In the genomic region with DNA sequence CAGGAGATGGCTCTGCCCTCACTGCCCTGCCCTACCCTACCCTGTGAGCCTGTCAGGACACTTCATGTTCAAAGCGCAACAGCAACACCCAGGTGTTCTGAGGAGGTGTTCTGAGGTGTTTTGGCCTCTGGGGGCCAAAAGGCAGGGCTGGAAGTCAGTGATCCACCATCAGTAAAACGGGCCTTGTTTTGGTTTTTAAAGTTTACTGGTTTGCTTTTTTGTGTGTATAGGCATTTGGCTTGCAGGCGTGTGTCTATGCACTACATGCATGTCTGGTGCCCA, we compare ENCODE assay signal across 10 mouse cellular contexts. TPM values are rescaled to one million over a fixed set of nuclear protein-coding genes. Genes with fewer than 3 reads are reported as not detected.
A peak's percentile ranks its signal among the peaks of the same experiment; 100 is the strongest.
DNase-seq lines count a peak whose midpoint lies in the region; ATAC-seq lines count a peak whose summit lies in the region.
"Had no signal": no experiment of that assay in that cellular context is flagged by ENCODE, and none has a peak within 500 bp of the region (broad histone marks: within the 10 kb centered on the region; RNA-seq: fewer than 3 reads in every experiment).

No protein-coding gene starts in this region.

- H3K27me3 ChIP-seq in hindbrain, embryonic 10.5 days (ENCODE audit: insufficient read depth, poor library complexity, severe bottlenecking): no peaks in the 10 kb centered on the region
- no peaks in the 10 kb centered on the region for H3K27me3 ChIP-seq in hindbrain, embryonic 11.5 days (ENCODE audit: control insufficient read depth, insufficient read depth, low read length)
- H3K27me3 ChIP-seq in hindbrain, embryonic 13.5 days: no peaks in the 10 kb centered on the region
- no peaks in the 10 kb centered on the region for H3K27me3 ChIP-seq in midbrain, embryonic 11.5 days (ENCODE audit: control insufficient read depth, insufficient read depth, low read length)

- H3K36me3 ChIP-seq in hindbrain, embryonic 10.5 days: no peaks in the 10 kb centered on the region
- no peaks in the 10 kb centered on the region for H3K36me3 ChIP-seq in hindbrain, embryonic 11.5 days (ENCODE audit: control insufficient read depth, insufficient read depth, low read length)
- no peaks in the 10 kb centered on the region for H3K36me3 ChIP-seq in hindbrain, embryonic 13.5 days
- no peaks in the 10 kb centered on the region for H3K36me3 ChIP-seq in midbrain, embryonic 11.5 days (ENCODE audit: control insufficient read depth, insufficient read depth, low read length)

- H3K4me3 ChIP-seq in hindbrain, embryonic 10.5 days: peak overlapping the region; percentile 37
- no peak overlapping the region for H3K4me3 ChIP-seq in hindbrain, embryonic 11.5 days (ENCODE audit: low read depth, low read length)
- H3K4me3 ChIP-seq in hindbrain, embryonic 13.5 days: no peak overlapping the region
- H3K4me3 ChIP-seq in midbrain, embryonic 11.5 days (ENCODE audit: low read depth, low read length): no peak overlapping the region

- intact Hi-C loops in left cerebral cortex, postnatal 10 days (cut with DNase I): no loop called here

- H3K4me1 ChIP-seq in hindbrain, embryonic 10.5 days (replicated peaks): peaks cover 5% of the 10 kb centered on the region; the same call in 1 of the 2 replicates
- H3K4me1 ChIP-seq in hindbrain, embryonic 11.5 days (replicated peaks; ENCODE audit: control insufficient read depth, insufficient read depth, low read length): no peaks in the 10 kb centered on the region
- H3K4me1 ChIP-seq in hindbrain, embryonic 13.5 days (replicated peaks): peaks cover 8% of the 10 kb centered on the region
- H3K4me1 ChIP-seq in midbrain, embryonic 11.5 days (ENCODE audit: control insufficient read depth, insufficient read depth, low read length): peaks cover 2% of the 10 kb centered on the region; the same call in 1 of the 2 replicates

- ATAC-seq in hindbrain, embryonic 11.5 days (ENCODE audit: low FRiP score): no peak
- 0 out of 2 replicates have a peak, but pooled peaks have one; percentile 17 for ATAC-seq in hindbrain, embryonic 13.5 days (ENCODE audit: low FRiP score)
- peak; percentile 44; the same call in 1 of the 2 replicates for ATAC-seq in midbrain, embryonic 11.5 days (ENCODE audit: low FRiP score)

- H3K9me3 ChIP-seq in hindbrain, embryonic 10.5 days: no peaks in the 10 kb centered on the region
- H3K9me3 ChIP-seq in hindbrain, embryonic 11.5 days (ENCODE audit: control insufficient read depth, low read length): no peaks in the 10 kb centered on the region
- H3K9me3 ChIP-seq in hindbrain, embryonic 13.5 days: no peaks in the 10 kb centered on the region
- H3K9me3 ChIP-seq in midbrain, embryonic 11.5 days (ENCODE audit: control insufficient read depth, low read length): no peaks in the 10 kb centered on the region

- DNase-seq in hindbrain, embryonic 10.5 days (ENCODE audit: low spot score): no peak
- no peak for DNase-seq in hindbrain, embryonic 11.5 days (ENCODE audit: low spot score)
- peak; percentile 23 for DNase-seq in R1 (ENCODE audit: low read depth, low spot score)
- DNase-seq in midbrain, embryonic 11.5 days (ENCODE audit: low spot score, missing footprints): no peak
- DNase-seq in layer of hippocampus, adult 18-20 months (ENCODE audit: low spot score in 2 of 2): no peak
- no peak for DNase-seq in Muller cell, postnatal 12 days (ENCODE audit: inconsistent ontology term)
- DNase-seq in left cerebral cortex, postnatal 10 days (ENCODE audit: extremely low spot score in 1 of 2, low spot score in 2 of 2): no peak
- DNase-seq: kidney, postnatal 25 days had no signal

- peak overlapping the region; percentile 53; the same call in 1 of the 2 replicates for H3K27ac ChIP-seq in hindbrain, embryonic 10.5 days
- no peak overlapping the region for H3K27ac ChIP-seq in hindbrain, embryonic 11.5 days (ENCODE audit: low read depth, low read length)
- no peak overlapping the region for H3K27ac ChIP-seq in hindbrain, embryonic 13.5 days
- H3K27ac ChIP-seq in midbrain, embryonic 11.5 days (ENCODE audit: low read depth, low read length): no peak overlapping the region

- H3K4me2 ChIP-seq in hindbrain, embryonic 11.5 days (replicated peaks; ENCODE audit: low read depth, low read length): no peak overlapping the region
- peak overlapping the region; percentile 44; the same call in 1 of the 2 replicates for H3K4me2 ChIP-seq in hindbrain, embryonic 13.5 days
- peak overlapping the region; percentile 20; the same call in 1 of the 2 replicates for H3K4me2 ChIP-seq in midbrain, embryonic 11.5 days

- H3K9ac ChIP-seq in hindbrain, embryonic 11.5 days (ENCODE audit: low read depth, low read length): no peak overlapping the region
- no peak overlapping the region for H3K9ac ChIP-seq in hindbrain, embryonic 13.5 days
- no peak overlapping the region for H3K9ac ChIP-seq in midbrain, embryonic 11.5 days (ENCODE audit: low read length)

- 86% methylated on average over 3 of the region's 3 CpGs for WGBS in hindbrain, embryonic 10.5 days
- 89% methylated on average over 3 of the region's 3 CpGs for WGBS in hindbrain, embryonic 11.5 days
- WGBS in hindbrain, embryonic 13.5 days: 86% methylated on average over 3 of the region's 3 CpGs
- WGBS in midbrain, embryonic 11.5 days: 89% methylated on average over 3 of the region's 3 CpGs

RNA-seq across cellular contexts. Expression of gene Mgarp, which starts 17.9 kb away (rescaled TPM):
- 7.5 and 11.8 TPM in 2 replicates for polyA plus RNA-seq in hindbrain, embryonic 10.5 days (2016; fragmentation: Nextera tagmentation; extraction: Ambion mirVana)
- polyA plus RNA-seq in hindbrain, embryonic 11.5 days (2014; fragmentation: Nextera tagmentation; extraction: Ambion mirVana): 4.0 and 5.5 TPM in 2 replicates
- polyA plus RNA-seq in hindbrain, embryonic 13.5 days (2015; fragmentation: Nextera tagmentation; extraction: Ambion mirVana): 1.2 and 3.3 TPM in 2 replicates
- 22.5 and 26.9 TPM in 2 replicates for polyA plus RNA-seq in midbrain, embryonic 11.5 days (2014; fragmentation: Nextera tagmentation; extraction: Ambion mirVana)
- not detected for total RNA-seq in layer of hippocampus, adult 18-20 months (2021)
- total RNA-seq in left cerebral cortex, postnatal 10 days (2021): not detected
- total RNA-seq: common myeloid progenitor, adult 5-6 weeks had no signal

RNA-seq across cellular contexts. Expression of gene Ndufc1, which starts 30.2 kb away (rescaled TPM):
- 675 and 776 TPM in 2 replicates for polyA plus RNA-seq in hindbrain, embryonic 10.5 days (2016; fragmentation: Nextera tagmentation; extraction: Ambion mirVana)
- 714 and 715 TPM in 2 replicates for polyA plus RNA-seq in hindbrain, embryonic 11.5 days (2014; fragmentation: Nextera tagmentation; extraction: Ambion mirVana)
- polyA plus RNA-seq in hindbrain, embryonic 13.5 days (2015; fragmentation: Nextera tagmentation; extraction: Ambion mirVana): 824 and 888 TPM in 2 replicates
- polyA plus RNA-seq in midbrain, embryonic 11.5 days (2014; fragmentation: Nextera tagmentation; extraction: Ambion mirVana): 739 and 783 TPM in 2 replicates
- 100 to 1,000 TPM; 288 to 339 TPM for total RNA-seq in layer of hippocampus, adult 18-20 months (2021)
- total RNA-seq in left cerebral cortex, postnatal 10 days (2021): 100 to 1,000 TPM; 341 to 350 TPM

RNA-seq across cellular contexts. Expression of gene Naa15, which starts 36.3 kb away (rescaled TPM):
- polyA plus RNA-seq in hindbrain, embryonic 10.5 days (2016; fragmentation: Nextera tagmentation; extraction: Ambion mirVana): 53.2 and 64.6 TPM in 2 replicates
- 56.6 and 59.3 TPM in 2 replicates for polyA plus RNA-seq in hindbrain, embryonic 11.5 days (2014; fragmentation: Nextera tagmentation; extraction: Ambion mirVana)
- polyA plus RNA-seq in hindbrain, embryonic 13.5 days (2015; fragmentation: Nextera tagmentation; extraction: Ambion mirVana): 54.0 and 55.2 TPM in 2 replicates
- polyA plus RNA-seq in midbrain, embryonic 11.5 days (2014; fragmentation: Nextera tagmentation; extraction: Ambion mirVana): 54.5 and 57.0 TPM in 2 replicates
- 10 to 100 TPM; 50.9 to 60.0 TPM for total RNA-seq in layer of hippocampus, adult 18-20 months (2021)
- total RNA-seq in left cerebral cortex, postnatal 10 days (2021): 10 to 100 TPM; 48.0 to 56.5 TPM

RNA-seq across cellular contexts. Expression of gene Elf2, which starts 38.1 kb away (rescaled TPM):
- polyA plus RNA-seq in hindbrain, embryonic 10.5 days (2016; fragmentation: Nextera tagmentation; extraction: Ambion mirVana): 35.4 and 40.5 TPM in 2 replicates
- polyA plus RNA-seq in hindbrain, embryonic 11.5 days (2014; fragmentation: Nextera tagmentation; extraction: Ambion mirVana): 45.4 and 48.7 TPM in 2 replicates
- 47.1 TPM in 2 replicates for polyA plus RNA-seq in hindbrain, embryonic 13.5 days (2015; fragmentation: Nextera tagmentation; extraction: Ambion mirVana)
- polyA plus RNA-seq in midbrain, embryonic 11.5 days (2014; fragmentation: Nextera tagmentation; extraction: Ambion mirVana): 42.8 and 47.4 TPM in 2 replicates
- 10 to 100 TPM; 66.7 to 67.4 TPM for total RNA-seq in layer of hippocampus, adult 18-20 months (2021)
- total RNA-seq in left cerebral cortex, postnatal 10 days (2021): 10 to 100 TPM; 24.6 to 26.5 TPM
